Mouse (Mus musculus) brain, embryonic 14.5 days (tissue): ENCODE measurements around the gene Dnajb12.

ENCODE experiments used
- CTCF ChIP-seq: fragments of 200-500 bp; IDR thresholded peaks from 2 replicates; pipeline ENCODE4 v1.5.1; 2012; ENCODE audit warnings: inconsistent platforms, mild to moderate bottlenecking, moderate library complexity, borderline replicate concordance; ENCODE audit not compliant: insufficient read depth, insufficient read length; ENCODE audit errors: extremely low read depth
- POLR2A ChIP-seq: fragments of 200-500 bp; IDR thresholded peaks from 2 replicates; pipeline ENCODE4 v1.6.1; 2012; ENCODE audit warnings: mild to moderate bottlenecking, inconsistent platforms, borderline replicate concordance; ENCODE audit not compliant: poor library complexity, insufficient read depth, insufficient read length, severe bottlenecking; ENCODE audit errors: extremely low read depth

DNA sequence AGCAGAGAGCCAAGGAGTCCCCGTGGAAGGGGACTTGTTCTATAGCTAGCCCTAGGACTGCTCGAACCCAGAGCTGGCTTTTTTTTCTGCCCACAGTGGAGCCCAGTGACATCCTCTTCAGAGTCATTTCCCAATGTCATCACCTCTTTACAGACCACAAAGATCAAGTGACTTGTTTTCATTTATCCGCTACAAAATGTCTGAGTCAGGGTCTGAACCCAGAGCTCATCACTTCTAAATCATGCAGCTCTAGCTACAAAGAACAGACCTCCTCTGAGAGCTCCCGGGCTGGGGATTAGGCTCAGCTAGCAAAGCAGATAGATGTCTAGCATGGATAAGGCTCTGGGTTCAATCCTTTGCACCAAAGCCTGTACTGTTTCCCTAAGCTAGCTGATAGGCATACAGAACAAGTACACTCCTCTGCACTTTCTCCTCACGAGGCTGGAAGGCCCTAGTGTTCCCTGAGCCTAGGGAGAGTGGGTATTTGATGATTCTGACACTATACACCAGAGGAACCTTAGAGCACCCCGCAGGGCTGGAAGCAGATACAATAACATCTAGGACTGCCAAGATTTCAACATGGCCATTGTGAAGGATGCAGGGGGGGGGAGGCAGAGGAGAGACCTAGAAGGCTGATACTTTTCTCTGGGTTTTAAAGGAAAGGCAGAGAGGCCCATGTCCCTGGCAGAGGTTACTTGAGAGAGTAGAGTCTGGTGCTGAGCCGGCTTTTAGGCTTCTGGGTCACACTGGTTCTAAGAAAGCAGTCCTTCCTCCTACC lies 68.1 kb downstream of the Dnajb12 start:
- TF ChIP-seq CTCF (no peak), POLR2A (no peak)
